Mouse (Mus musculus) ovary, adult 18-20 months (tissue): ENCODE results near the gene Fgfr2.

Experiments used
- DNase-seq: peaks from one replicate; pipeline ENCODE4 v3.0.0; 2022; ENCODE audit warnings: low spot score, mixed read lengths

Fgfr2 gene

DNA sequence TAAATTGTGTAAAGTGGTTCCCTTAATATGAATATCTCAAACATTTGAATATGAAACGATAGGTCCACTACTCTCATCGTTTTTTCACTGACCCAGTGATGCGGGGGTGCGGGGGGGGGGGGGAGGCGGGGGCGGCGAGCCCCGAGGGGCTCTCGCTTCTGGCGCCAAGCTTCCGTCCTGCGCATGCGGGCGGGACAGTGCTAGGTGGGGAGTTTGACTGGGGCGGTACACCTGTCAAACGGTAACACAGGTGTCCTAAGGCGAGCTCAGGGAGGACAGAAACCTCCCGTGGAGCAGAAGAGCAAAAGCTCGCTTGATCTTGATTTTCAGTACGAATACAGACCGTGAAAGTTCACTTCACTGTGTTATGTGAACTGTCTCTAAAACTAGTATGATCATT, 2288.9 kb downstream of the Fgfr2 start:
- no peak for DNase-seq

DNA sequence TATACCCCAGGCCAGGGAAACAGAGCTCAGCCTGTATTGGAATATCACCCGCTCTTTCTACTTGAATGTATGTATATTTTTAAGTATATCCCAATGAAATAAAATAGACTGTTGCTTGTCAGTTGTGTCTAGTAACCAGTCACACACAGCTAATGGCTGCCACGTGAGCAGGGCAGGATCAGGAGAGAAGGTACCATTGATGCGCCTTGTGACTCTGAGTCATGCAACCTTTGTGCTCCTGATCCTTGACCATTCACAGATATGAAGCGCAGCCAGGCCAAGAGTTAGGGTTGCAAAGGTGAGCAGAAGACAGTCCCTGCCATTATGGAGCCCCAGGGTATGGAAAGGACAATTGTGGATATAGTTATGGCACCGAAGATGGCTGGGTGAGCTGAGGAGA, 2291.6 kb downstream of the Fgfr2 start:
- DNase-seq: no peak

DNA sequence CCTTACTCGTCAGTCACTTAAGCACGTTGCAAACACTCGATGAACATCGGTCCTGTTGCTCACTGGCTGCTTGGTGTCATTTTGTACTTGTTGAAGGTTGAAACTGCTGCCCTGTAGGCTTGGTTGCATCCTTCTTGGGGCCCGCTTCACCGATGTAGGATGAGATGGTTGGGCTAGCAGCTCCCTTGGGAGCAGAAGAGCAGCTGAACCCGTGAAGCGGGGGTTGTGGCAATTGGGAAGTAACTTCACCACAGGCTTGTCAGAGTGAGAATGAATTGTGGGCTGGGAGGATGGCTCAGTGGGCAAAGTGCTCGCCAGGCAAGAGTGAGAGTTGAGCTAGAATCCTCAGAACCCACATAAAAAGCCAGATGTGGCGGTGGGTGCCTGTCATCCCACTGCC, 2294.7 kb downstream of the Fgfr2 start:
- no peak for DNase-seq

DNA sequence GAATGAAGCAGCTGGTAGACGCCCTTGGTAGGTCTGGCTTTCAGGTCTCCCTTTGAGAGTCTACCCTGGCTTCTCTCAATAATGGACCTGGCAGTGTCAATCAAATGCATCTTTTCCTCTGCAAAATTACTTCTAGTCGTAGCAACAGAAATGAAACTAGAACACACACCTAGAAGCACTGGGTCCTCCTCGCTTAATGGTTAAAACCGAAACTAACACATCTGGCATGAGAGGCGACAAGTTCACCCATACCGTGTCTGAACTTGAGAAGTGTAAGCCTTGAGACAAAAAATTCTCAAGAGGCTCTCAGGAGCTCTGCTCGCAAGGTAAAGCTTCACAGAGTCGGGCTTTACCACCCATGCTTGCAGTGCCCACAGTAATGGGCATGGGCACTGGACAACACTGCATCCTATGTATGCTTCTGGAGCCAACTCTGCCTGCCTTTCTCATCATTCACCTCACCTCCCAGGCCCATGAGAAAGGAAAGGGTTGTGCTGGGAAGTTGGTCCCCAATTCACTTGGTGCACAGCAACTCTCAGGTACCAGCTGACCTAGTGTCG, 2295.2 kb downstream of the Fgfr2 start:
- no peak for DNase-seq

DNA sequence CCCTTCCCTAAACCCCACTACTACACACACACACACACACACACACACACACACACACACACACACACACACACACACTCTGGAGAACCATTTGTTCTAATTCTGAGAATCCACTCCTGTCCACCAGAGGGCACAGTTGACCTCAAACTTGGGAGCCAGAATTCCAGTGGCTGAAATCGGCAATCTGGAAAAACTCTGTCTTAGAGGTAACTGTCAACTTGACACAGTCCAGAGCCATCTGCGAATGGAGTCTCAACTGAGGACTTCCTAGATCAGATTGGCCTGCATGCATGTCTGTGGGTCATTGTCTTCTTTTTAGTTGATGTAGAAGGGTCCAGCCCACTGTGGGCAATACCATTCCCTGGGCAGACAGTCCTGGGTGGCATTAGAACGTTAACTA, 2295.7 kb downstream of the Fgfr2 start:
- DNase-seq: no peak

DNA sequence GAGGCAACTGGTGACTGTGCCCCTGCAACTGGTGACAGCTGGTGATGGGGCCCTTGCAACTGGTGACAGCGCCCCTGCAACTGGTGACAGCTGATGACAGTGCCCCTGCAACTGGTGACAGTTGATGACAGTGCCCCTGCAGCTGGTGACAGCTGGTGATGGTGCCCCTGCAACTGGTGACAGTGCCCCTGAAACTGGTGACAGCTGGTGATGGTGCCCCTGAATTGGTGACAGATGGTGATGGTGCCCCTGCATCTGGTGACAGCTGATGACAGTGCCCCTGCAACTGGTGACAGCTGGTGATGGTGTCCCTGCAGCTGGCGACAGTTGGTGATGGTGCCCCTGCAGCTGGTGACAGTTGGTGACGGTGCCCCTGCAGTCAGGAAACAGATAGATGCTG, 2296.8 kb downstream of the Fgfr2 start:
- DNase-seq: no peak

DNA sequence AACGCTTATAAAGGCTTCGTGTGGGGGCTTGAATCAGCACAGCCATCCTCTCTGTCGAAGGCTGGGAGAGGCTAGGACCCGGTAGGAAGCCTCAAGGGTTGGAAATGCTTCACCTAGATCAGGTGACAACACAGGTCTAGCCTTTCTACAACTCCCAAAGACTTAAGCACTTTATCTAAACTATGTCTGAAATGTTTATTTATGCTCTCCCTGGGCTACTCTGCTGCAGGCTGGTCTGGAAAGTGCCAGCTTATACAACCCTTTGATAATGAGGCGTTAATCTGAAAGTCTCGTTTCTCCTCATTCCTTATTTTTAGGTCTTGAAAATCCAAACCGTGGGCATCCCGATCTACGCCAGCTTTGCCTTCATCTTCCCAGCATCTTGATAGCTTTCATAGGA, 2299.2 kb downstream of the Fgfr2 start:
- no peak for DNase-seq

DNA sequence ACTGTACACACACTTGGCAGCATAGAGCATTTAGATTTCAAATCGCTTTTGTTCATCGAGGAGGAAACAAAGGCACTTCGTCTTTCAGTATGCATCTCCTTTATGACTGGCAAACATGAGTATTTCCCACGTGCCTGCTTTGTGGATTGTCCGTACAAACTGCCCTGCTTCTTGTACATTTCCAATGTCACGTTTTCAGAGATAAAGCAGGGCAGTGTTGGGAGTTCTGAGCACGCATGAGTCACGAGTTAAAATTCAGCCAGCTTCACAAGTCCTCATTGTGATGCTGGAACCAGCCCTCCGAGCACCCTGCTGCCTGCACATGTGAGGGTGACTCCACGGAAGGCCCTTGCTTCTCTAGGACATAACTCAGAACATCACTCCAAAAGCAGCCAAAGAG, 2303.5 kb downstream of the Fgfr2 start:
- DNase-seq: no peak

DNA sequence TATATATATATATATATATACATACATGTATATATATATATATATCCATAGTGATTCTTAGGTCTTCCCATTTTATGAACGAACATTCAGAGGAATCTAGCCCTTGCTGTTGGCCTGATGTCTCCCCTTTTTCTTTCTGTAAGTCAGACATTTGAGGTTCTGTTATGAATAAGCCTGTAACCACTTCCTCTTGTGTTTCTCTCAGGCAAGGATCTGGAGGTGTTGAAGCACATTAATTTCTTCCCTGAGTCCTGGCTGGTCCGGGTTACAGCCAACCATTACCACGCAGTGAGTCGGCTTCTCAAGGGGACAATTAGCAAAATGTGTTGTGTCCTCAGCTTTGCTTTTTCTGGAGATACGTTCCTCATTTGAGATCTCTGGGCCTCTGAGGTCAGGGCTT, 2304.3 kb downstream of the Fgfr2 start:
- DNase-seq: no peak

DNA sequence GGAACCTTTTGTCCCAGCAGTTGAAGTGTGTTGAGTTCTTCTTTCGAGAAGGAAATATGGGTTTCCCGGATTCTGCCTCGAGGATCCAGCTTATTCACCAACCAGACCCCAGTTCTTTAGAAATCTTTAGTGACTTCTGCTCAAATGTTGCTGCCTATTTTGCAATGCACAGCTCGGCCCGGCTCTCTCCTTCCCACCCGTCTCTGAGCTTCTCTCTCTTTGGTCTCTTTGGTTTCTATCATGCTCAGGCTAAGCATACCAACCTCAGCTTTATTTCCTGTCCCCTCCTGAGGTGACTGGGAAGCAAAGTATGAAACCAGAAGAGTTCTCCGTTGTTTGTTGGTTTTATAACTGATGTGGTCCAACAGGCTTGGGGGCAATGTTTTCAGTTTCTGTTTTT, 2306.9 kb downstream of the Fgfr2 start:
- DNase-seq: no peak

DNA sequence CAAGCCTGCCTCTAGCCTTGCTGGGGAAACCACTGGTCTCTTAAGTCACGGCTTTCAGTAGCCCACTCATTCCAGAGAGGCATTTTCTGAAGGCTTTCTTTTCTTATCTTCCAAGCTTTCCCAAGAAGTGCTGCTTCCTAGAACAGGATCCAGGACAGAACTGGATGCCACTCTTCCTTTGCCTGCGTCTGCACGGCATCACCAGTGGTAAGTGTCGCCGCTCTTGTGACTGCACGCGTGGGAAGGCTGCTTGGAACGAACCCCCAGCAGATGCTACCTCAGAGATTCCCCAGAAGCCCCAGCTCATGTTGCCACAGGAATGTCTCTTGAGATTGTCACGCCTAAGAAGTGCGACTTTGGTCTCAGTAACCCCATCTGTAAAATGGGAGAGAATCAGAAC, 2307.5 kb downstream of the Fgfr2 start:
- no peak for DNase-seq

DNA sequence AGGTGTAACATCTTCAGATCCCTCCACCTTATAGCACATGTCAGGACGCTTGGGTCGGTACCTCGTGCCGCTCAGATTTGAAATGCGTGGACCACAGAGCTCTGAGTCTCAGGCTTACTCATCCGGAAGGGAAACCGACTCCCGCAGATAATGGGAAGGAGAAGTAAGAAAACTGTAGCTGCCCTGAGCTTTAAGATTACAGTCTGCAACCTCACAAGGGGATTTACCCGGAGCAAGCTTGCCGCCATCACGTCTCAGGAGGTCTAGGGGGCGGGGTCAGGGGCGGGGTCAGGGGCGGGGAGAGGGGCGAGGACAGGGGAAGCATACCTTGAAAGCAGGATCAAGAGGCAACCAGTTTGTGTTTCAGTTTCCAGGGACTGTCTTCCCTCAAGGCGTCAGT, 2310.7 kb downstream of the Fgfr2 start:
- DNase-seq: no peak

DNA sequence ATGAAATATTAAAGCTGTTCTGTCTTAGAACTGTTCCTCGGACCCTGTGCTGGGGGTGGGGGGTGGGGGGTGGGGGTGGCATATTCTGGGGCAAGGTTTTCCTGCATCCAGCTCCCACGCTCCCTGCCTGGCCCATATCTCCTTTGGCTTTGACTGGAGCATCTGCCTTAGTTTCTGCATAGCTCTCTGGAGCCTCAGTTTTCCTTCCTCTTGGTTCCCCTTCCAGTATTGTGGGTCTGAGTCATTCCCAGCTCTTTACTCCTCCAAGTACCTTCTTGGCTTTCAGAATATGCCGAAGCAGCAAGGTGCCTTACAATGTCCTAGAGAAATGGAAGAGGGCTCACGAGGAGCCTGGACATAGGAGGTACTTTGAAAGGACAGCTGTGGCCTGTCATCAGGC, 2312.9 kb downstream of the Fgfr2 start:
- DNase-seq: no peak

DNA sequence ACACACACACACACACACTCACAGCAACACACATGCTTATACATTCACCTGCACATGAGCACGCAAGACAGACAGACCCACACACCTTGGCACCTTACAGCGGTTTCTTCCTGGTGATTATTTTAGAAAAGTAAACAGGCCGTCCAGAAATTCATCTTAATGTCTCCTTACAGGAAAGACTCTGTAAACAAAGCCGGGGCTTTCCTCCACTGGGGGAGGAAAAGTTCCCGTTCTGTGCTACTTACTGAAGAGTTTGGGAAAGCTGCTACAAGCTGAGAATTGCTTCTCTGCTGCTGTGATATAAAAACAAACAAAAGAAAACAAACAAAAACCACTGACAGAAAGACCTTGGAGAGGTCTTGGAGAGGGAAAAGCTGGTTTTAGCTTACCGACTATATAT, 2314.5 kb downstream of the Fgfr2 start:
- no peak for DNase-seq

DNA sequence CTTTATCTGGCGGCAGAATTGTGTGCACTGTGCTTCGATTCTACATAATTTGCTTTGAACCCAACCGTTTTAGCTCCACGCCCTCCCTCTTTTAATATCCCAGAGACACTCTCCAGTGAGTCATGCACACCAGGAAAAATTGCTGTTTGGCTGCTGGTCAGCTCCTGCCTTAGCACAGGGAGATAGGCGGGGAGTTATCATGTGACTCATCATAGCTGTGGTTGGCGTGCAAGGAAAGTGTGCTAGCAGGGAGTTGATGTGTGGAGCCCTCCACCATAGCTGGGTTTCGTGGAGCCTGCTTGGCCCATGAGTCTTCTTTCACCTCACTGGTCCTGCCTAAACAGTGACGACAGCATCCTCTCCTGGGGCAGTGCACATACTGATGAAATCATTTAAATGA, 2315.4 kb downstream of the Fgfr2 start:
- DNase-seq: peak; percentile 73

DNA sequence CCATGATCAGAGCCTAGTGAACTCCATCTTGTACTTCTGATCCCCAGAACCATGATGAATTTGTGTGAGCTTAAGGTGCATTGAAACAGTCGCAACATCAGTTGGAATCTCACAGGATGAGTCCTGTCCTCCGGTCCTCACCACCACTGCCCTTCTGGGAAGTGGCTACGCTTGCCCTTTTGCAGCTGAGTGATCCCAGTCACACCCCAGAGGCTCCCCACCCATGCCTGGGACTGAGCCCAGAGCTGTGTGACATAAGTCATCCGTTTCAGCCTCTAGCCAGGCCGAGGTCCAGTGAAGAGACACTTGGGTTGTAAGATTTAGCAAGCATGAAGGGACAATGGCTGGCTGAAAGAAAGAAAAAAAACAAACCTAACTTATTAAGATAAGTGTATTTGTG, 2318.2 kb downstream of the Fgfr2 start:
- no peak for DNase-seq

DNA sequence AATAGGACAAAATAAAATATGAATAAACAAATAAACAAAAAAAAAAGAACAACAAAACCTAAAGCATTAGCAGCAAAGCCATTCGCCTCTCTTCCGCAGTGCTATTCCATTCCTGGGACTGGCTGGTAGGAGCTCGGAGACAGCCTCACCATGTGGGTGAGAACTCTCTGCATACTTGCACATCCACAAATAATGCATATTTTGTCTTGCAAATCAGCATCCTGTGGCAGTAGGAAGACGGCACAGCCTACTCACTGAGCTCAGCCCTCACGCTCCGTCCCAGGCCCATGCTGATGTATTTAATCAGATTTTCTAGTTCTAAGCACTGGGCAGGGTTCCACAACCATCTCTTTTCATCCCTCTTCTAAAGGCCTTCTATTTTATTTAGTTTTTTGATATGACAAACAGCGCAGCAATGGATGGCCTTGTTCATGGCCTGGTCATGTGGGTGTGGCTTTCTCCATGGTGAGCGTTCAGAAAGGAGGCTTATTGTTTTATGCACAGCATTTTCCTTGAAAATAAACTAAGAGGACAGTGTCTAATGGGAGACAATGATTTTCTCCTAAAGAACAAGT, 2319.8 kb downstream of the Fgfr2 start:
- DNase-seq: peak; percentile 25

DNA sequence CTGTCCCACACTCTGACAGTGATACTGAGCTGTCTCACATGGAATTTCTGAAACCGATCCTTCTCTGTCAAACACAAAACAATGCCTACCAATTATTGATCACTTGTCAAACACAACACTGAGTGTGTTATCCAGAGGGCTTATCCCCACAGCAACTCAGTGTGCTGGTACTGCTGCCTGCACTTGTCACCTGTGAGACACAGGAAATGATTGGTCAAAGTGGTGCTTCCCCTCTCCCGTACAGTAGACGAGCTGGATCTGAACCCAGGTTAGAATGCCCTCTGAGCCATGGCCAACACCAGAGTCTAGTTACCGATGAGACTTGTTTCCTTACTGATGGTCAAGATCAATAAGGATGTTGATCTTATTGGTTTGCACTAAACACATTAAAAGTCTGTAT, 2321.3 kb downstream of the Fgfr2 start:
- no peak for DNase-seq

DNA sequence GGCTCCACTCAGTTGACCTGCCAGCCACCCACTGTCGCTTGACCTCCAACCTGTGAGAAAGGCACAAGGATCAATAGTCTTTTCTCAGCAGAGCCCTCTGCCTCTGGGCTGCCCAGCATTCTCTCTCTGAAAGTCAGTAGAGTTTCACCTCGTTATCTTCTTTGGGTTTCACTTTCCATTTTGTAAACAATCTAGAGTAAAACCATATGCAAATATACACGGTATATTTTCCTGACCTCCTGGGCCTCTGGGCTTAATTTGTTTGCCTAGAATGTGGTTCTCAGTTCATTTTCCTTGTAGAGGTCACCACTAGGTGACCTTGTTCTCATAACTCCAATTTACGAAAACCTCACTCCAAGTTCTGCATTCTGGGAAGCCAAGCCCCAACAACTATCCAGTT, 2322.5 kb downstream of the Fgfr2 start:
- DNase-seq: no peak

DNA sequence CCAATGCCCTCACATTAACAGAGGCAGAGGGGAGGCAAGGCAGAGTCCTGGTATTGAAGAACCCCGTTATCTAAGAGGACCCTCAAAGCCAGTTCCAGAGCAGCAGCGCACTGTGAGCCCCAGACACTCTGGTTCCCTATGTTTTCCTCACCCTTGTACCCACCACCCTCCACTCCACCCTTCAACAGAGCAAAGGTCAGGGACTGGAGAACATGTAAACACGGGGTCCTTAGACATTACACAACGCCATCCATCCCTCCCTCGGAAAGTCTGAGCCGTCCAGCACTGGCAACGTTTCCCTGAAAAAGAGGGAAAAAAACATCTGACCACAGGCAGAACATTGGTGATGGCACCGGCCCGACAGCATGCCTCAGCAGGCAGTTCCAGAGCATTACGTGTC, 2323.7 kb downstream of the Fgfr2 start:
- DNase-seq: no peak

DNA sequence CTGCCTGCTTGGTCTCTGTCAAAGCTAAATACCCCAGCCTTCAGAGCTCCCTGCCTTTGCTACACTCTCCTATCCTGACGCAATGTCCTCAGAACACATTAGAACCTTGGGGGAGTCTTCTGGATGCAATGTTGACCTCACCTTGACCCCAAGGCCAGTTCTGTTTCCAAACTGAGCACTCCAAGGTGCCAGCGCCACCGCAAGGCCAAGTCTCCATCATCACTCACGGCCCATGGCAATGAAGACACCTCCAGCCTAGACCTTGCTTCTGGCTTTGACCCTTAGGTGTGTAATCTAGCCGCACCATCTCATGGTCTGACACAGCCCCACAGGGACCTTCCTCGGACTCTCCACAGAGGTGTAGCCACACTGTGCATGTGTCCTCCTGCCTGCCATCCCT, 2325.6 kb downstream of the Fgfr2 start:
- DNase-seq: no peak

DNA sequence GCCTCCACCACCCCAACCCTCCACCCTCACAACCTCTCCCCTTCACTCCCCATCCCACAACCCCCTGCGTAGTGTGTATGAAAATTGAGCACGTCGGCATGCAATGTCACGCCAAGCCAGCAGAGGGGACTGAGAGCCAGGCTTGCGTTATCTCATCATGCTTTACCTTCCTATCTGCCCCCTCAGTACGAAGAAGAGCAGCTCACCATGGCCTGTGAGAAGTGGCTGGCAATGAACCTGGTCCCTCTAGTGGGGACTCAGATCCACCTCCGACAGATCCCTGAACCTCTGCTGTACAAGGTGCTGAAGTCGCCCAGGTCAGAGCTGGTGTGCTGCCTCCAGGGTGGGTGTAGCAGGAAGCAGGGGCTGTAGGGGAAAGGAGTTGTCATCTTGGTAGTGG, 2326.4 kb downstream of the Fgfr2 start:
- no peak for DNase-seq

DNA sequence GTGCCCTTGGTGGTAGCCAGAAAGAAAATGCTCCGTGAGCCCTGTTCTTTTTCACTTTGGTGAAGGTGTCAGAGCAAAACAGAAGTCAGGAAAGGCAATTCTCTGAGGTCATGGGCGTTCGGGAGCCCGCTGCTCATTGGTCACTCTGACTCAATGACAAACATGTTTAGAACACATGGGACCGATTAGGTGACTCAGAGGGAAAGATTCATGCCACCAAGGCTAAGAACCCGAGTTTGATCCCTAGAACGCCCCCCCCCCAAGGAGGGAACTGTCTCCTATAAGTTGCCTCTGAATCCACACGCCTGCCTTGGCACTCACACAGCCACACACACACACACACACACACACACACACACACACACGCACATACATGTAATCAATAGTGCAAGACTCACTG, 2329.5 kb downstream of the Fgfr2 start:
- DNase-seq: no peak

DNA sequence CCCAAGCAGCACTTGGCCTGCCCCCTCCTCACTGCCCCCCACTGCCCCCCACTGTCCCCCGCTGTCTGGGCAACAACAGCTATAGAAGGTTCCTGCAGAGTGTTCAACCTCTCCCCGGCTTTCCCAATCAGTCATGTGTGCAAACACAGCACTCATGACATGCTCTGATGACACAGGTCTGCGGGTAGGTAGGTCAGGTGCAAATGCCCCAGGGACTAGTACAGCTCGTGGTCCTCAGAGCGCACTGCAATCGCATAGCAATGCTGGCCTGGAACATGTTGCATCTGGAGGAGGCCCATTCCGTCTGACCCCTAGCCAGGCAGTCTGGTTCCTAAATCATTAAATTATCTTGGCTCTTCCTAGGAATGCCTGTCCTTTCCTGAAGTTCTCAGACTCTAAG, 2333.7 kb downstream of the Fgfr2 start:
- DNase-seq: no peak

DNA sequence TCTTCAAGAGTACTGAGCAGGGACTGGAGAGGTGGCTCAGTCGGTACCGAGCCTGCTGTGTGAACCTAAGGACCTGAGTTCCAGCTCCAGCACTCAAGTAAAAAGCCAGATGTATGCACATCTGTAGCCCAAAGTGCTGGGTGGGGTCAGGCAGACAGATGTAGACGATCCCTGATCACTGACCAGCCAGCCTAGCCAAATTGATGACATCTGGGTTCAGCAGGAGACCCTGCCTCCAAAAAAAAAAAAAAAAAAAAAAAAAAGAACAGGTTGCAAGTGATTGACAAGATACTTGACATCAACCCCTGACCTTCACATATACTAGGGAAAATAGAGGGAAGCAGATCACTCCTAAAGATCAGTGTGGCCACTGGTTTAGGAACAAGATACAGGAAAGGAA, 2334.2 kb downstream of the Fgfr2 start:
- DNase-seq: no peak
